Comparison of ENCODE assay signal across 8 mouse cellular contexts in the genomic region with DNA sequence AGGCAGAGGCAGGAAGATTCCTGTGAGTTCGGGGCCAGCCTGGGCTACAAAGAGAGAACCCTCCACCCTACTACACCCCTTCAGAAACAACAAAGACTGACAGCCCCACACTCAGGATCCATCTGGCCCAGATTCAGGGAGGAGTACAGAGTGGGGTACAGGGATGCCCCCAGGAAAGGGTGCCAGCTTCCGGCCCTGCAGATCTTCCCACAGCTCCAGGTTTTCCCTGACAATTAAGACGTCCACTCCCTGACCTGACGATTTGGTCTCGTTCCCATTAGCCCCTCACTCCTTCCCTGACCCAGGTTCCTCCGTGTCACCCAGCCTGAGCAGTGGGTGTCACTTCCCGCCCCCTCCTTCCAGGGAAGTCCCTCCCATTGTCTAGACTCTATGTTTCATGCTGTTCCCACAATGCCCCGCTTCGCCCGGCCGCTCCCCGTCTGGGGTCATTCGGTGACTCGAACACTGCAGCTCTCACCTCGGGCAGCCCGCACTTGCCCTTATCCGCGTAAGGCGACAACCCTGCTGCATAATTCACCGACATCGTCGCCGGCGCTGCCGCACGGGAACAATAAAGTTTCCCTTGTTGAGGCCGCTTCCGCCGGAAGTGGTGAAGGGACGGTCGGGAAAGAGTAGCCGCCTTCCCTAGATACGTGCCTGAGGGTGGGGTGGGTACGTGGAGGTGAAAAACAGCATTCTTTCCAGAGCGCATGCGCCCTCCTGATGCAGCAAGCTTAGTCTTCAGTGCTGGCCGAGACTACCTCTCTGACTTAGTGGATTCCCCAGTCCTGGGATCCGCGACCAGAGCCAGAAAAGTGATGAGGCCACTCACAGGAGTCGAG. TPM values are rescaled to one million over a fixed set of nuclear protein-coding genes. Genes with fewer than 3 reads are reported as not detected.
A peak's percentile ranks its signal among the peaks of the same experiment; 100 is the strongest.
DNase-seq lines count a peak whose midpoint lies in the region; ATAC-seq lines count a peak whose summit lies in the region.

Gene Sirt6 (minus strand): TSS at position 804 of the 842 bp plus-strand sequence.

- peak within 1 kb of the TSS; percentile 87 for H3K27ac ChIP-seq in hindbrain, embryonic 16.5 days (ENCODE audit: low read depth, low read length)
- H3K27ac ChIP-seq in macrophage, result peak within 1 kb of the TSS; percentile 93

- peak within 1 kb of the TSS; percentile 84 for H3K4me3 ChIP-seq in hindbrain, embryonic 16.5 days (ENCODE audit: low read length)
- H3K4me3 ChIP-seq in macrophage (ENCODE audit: inconsistent target), result peak within 1 kb of the TSS; percentile 81

- 5% methylated on average over 40 of the region's 40 CpGs for WGBS in hindbrain, embryonic 16.5 days
- WGBS in macrophage (ENCODE audit: missing documents), result 5% methylated on average over 40 of the region's 40 CpGs

- H3K9me3 ChIP-seq in hindbrain, embryonic 16.5 days (ENCODE audit: control insufficient read depth, low read length), result no peaks in the 10 kb centered on the region

- H3K4me1 ChIP-seq in hindbrain, embryonic 16.5 days (ENCODE audit: control insufficient read depth, insufficient read depth, low read depth, low read length), result peaks cover 16% of the 10 kb centered on the region

- DNase-seq in T-cell, adult 2 months (ENCODE audit: low spot score), result peak; percentile 95
- DNase-seq in cerebellum, postnatal 36 days, result peak; percentile 93 to 94
- peak; percentile 93 for DNase-seq in gastrocnemius, adult 18-20 months (ENCODE audit: low spot score)
- DNase-seq in left cerebral cortex, adult 18-20 months (ENCODE audit: low spot score in 2 of 2), result peak; percentile 89 to 95
- peak; percentile 96 for DNase-seq in right cerebral cortex, adult 18-20 months
- DNase-seq in urinary bladder, postnatal 10 days (ENCODE audit: low spot score), result peak; percentile 74

- peaks cover 11% of the 10 kb centered on the region for H3K36me3 ChIP-seq in hindbrain, embryonic 16.5 days (ENCODE audit: control insufficient read depth, insufficient read depth, low read length)
- no peaks in the 10 kb centered on the region; the same call in 1 of the 2 replicates for H3K36me3 ChIP-seq in macrophage (ENCODE audit: inconsistent target)

- peak within 1 kb of the TSS; percentile 93 for H3K4me2 ChIP-seq in hindbrain, embryonic 16.5 days (ENCODE audit: low read length)

- peak within 1 kb of the TSS; percentile 87 for H3K9ac ChIP-seq in hindbrain, embryonic 16.5 days (ENCODE audit: low read depth, low read length)

- H3K27me3 ChIP-seq in hindbrain, embryonic 16.5 days (replicated peaks; ENCODE audit: control insufficient read depth, insufficient read depth, low read length), result peaks cover 4% of the 10 kb centered on the region; the same call in 1 of the 2 replicates

- peaks cover 8% of the 10 kb centered on the region; the same call in 1 of the 2 replicates for H3K79me2 ChIP-seq in macrophage (ENCODE audit: inconsistent target)

- ATAC-seq in hindbrain, embryonic 16.5 days, result peak; percentile 90

RNA-seq across cellular contexts. Expression of gene Sirt6, which starts in this region (rescaled TPM):
- 1 to 10 TPM; 4.4 to 4.7 TPM for total RNA-seq in gastrocnemius, adult 18-20 months (2021)
- polyA plus RNA-seq in hindbrain, embryonic 16.5 days (2015; fragmentation: Nextera tagmentation; extraction: Ambion mirVana), result 35.8 and 46.0 TPM in 2 replicates
- 10 to 100 TPM; 26.2 to 26.6 TPM for total RNA-seq in left cerebral cortex, adult 18-20 months (2021)
- 10 to 100 TPM; 24.7 to 95.8 (median 67.9) TPM for total RNA-seq in macrophage (2018; cell fraction: chromatin; rRNA removed)
- total RNA-seq in macrophage (2018; cell fraction: cytosol; rRNA removed), result 10 to 100 TPM in 19 of 26 experiments, 1 to 10 TPM in 7; 5.3 to 23.0 (median 14.7) TPM
- total RNA-seq in macrophage (2018; cell fraction: nucleus; rRNA removed), result 10 to 100 TPM; 15.7 to 72.4 (median 41.0) TPM
- polyA plus RNA-seq in macrophage (2018), result 7.3 to 9.1 TPM (median 8.1 TPM) in 3 replicates

Comparison
In these comparisons a context has a peak if more than half of its experiments do, and no peak if none do; other contexts are left out.
1. Peak in every context shown above with its lines: DNase-seq, ATAC-seq, H3K4me3 ChIP-seq and H3K27ac ChIP-seq.
2. RNA of gene Sirt6 (total RNA-seq): 26.2 to 26.6 TPM in left cerebral cortex, adult 18-20 months; 4.4 to 4.7 TPM in gastrocnemius, adult 18-20 months; every median in the first group is over 4 times any median in the second.